Mouse (Mus musculus): ENCODE results near the gene Lypd5. TPM values are rescaled to one million over a fixed set of nuclear protein-coding genes. Genes with fewer than 3 reads are reported as not detected.

Gene Lypd5
- polyA plus RNA-seq, 1 experiment from 2014 or later, result not detected

DNA sequence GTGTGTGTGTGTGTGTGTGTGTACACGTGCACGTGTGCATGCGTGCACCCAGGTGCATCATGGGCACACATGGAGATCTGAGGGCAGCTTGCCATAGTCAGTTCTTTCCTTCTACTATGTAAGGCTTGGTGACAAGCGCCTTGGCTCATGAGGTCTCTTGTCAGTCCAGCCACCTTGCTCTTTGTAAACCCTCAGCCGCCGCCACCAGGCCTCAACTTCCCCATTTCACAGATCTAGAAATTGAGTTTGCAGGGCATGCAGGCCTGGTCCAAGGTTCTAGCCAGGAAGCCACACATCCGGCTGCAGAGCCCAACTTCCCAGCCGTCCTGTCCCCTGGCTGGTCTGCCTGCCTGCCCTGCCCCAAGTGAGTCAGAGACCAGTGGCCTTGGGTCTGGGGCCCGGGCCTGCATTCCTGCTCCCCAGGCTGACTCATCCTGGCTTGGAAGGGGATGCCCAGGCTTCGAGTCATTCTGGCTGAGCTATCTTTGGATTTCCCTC is 38.1 kb downstream of the Lypd5 start:
- H3K4me3 ChIP-seq (replicated peaks), result no peak overlapping the region
- H3K36me3 ChIP-seq, result peaks cover 53% of the 10 kb centered on the region
- H3K4me2 ChIP-seq, result no peak overlapping the region
- peak overlapping the region; percentile 100 for H3K27ac ChIP-seq
- peak overlapping the region; percentile 26; the same call in 1 of the 2 replicates for H3K9ac ChIP-seq
- no peaks in the 10 kb centered on the region for H3K9me3 ChIP-seq (replicated peaks)
- no peaks in the 10 kb centered on the region for H3K27me3 ChIP-seq
- ATAC-seq (ENCODE audit: low read depth) (no peak), DNase-seq (no peak)
- WGBS (ENCODE audit: insufficient replicate concordance), result 38% methylated on average over 10 of the region's 10 CpGs
- H3K4me1 ChIP-seq (replicated peaks), result peaks cover 92% of the 10 kb centered on the region

GRCm38 (mm10) chr7:24389516-24390187 is 40.7 kb downstream of the Lypd5 start:
- DNase-seq, result no peak
- Histone ChIP-seq H3K9ac (peak overlapping the region; percentile 14; the same call in 1 of the 2 replicates), H3K4me1 (replicated peaks) (peaks cover 87% of the 10 kb centered on the region), H3K4me2 (no peak overlapping the region), H3K27ac (peak overlapping the region; percentile 60), H3K4me3 (replicated peaks) (no peak overlapping the region), H3K27me3 (no peaks in the 10 kb centered on the region), H3K36me3 (peaks cover 27% of the 10 kb centered on the region), H3K9me3 (replicated peaks) (no peaks in the 10 kb centered on the region)
- 42% methylated on average over 13 of the region's 13 CpGs for WGBS (ENCODE audit: insufficient replicate concordance)
- ATAC-seq (ENCODE audit: low read depth), result no peak

DNA sequence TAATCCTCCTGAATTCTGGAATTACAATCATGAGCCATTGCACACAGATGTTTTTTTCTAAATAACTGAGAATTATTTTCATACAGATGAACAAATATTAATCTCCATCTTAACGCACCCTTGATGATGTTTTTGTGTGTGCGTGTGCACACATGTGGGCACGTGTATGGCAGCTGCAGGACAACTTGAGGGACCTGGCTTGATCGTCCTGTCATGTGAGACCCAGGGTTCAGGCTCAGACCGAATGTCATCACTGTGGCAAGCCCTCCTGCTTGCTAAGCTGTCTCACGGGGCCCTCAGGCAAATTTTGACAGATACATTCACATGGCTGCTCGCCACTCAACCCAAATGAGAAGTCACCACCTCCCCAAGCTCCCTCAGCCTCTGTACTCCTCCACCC is 41.5 kb downstream of the Lypd5 start:
- no peak overlapping the region for H3K4me2 ChIP-seq
- DNase-seq (no peak), ATAC-seq (ENCODE audit: low read depth) (no peak)
- no peaks in the 10 kb centered on the region for H3K27me3 ChIP-seq
- peak overlapping the region; percentile 14; the same call in 1 of the 2 replicates for H3K9ac ChIP-seq
- no peak overlapping the region for H3K27ac ChIP-seq
- H3K36me3 ChIP-seq, result peaks cover 19% of the 10 kb centered on the region
- H3K9me3 ChIP-seq (replicated peaks), result no peaks in the 10 kb centered on the region
- H3K4me3 ChIP-seq (replicated peaks), result no peak overlapping the region
- WGBS (ENCODE audit: insufficient replicate concordance), result 70% methylated on average over 7 of the region's 7 CpGs
- H3K4me1 ChIP-seq (replicated peaks), result peaks cover 87% of the 10 kb centered on the region

- Histone ChIP-seq H3K27me3 (no peaks in the 10 kb centered on the region), H3K36me3 (peaks cover 13% of the 10 kb centered on the region), H3K4me3 (replicated peaks) (no peak overlapping the region), H3K4me1 (replicated peaks) (peaks cover 87% of the 10 kb centered on the region), H3K27ac (no peak overlapping the region), H3K9ac (no peak overlapping the region), H3K9me3 (replicated peaks) (no peaks in the 10 kb centered on the region), H3K4me2 (no peak overlapping the region)
- WGBS (ENCODE audit: insufficient replicate concordance), result 44% methylated on average over 5 of the region's 5 CpGs
- ATAC-seq (ENCODE audit: low read depth) (no peak), DNase-seq (no peak)
Measured at GRCm38 (mm10) chr7:24391077-24391476, 42.1 kb downstream of the Lypd5 start.

DNA sequence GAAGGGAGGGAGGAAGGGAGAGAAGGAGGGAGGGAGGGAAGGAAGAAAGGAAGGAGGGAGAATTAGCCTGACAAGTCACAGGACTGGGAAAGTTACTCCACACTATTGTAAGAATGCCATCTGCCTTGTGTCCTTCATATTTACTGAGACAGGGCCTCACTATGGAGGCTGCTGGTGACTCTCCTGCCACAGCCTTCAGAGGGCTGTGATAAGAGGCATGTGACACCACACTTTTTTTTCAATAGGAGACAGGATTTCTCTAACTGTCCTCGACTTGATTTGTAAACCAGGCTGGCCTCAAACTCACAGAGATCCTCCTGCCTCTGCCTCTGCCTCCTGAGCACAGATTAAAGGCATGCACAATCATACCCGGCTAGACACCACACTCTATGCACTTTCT is 42.7 kb downstream of the Lypd5 start:
- Histone ChIP-seq H3K4me1 (replicated peaks) (peaks cover 88% of the 10 kb centered on the region), H3K36me3 (peaks cover 7% of the 10 kb centered on the region), H3K4me3 (replicated peaks) (no peak overlapping the region), H3K4me2 (no peak overlapping the region), H3K9ac (no peak overlapping the region), H3K27me3 (no peaks in the 10 kb centered on the region), H3K27ac (peak overlapping the region; percentile 56; the same call in 1 of the 2 replicates), H3K9me3 (replicated peaks) (no peaks in the 10 kb centered on the region)
- DNase-seq (no peak), ATAC-seq (ENCODE audit: low read depth) (no peak)
- 53% methylated on average over 2 of the region's 2 CpGs for WGBS (ENCODE audit: insufficient replicate concordance)

DNA sequence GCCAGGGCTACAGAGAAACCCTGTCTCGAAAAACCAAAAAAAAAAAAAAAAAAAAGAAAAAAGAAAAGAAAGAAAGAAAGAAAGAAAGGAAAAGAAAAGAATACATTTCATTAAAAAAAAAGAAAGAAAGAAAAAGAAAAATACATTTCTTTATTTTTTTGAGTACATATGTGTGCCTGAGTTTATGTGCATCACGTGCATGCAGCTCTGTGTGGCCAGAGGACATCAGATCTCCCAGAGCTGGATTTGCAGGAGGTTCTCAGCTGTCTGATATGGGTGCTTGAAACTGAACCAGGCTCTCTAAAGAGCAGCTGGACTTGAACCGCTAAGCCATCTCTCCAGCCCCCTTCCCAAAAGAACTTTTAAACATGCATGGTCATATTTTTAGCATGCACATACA is 45.1 kb downstream of the Lypd5 start:
- H3K4me3 ChIP-seq (replicated peaks), result peak overlapping the region; percentile 25; the same call in 1 of the 2 replicates
- H3K36me3 ChIP-seq, result peaks cover 4% of the 10 kb centered on the region; the same call in 1 of the 2 replicates
- WGBS (ENCODE audit: insufficient replicate concordance), result 28% methylated on average over 3 of the region's 3 CpGs
- DNase-seq, result no peak
- H3K9me3 ChIP-seq (replicated peaks), result no peaks in the 10 kb centered on the region
- ATAC-seq (ENCODE audit: low read depth), result peak; percentile 43; the same call in 1 of the 2 replicates
- no peaks in the 10 kb centered on the region for H3K27me3 ChIP-seq
- H3K4me2 ChIP-seq, result peak overlapping the region; percentile 59
- H3K27ac ChIP-seq, result peak overlapping the region; percentile 99
- peaks cover 89% of the 10 kb centered on the region for H3K4me1 ChIP-seq (replicated peaks)
- peak overlapping the region; percentile 65 for H3K9ac ChIP-seq

- Histone ChIP-seq H3K4me3 (replicated peaks) (peak overlapping the region; percentile 25), H3K36me3 (peaks cover 4% of the 10 kb centered on the region; the same call in 1 of the 2 replicates), H3K27me3 (no peaks in the 10 kb centered on the region), H3K9me3 (replicated peaks) (no peaks in the 10 kb centered on the region), H3K9ac (peak overlapping the region; percentile 65), H3K4me2 (peak overlapping the region; percentile 59), H3K27ac (peak overlapping the region; percentile 99), H3K4me1 (replicated peaks) (peaks cover 85% of the 10 kb centered on the region)
- peak; percentile 54 for ATAC-seq (ENCODE audit: low read depth)
- WGBS (ENCODE audit: insufficient replicate concordance), result 16% methylated on average over 15 of the region's 15 CpGs
- no peak for DNase-seq
Measured at GRCm38 (mm10) chr7:24394475-24395161, 45.6 kb downstream of the Lypd5 start.

DNA sequence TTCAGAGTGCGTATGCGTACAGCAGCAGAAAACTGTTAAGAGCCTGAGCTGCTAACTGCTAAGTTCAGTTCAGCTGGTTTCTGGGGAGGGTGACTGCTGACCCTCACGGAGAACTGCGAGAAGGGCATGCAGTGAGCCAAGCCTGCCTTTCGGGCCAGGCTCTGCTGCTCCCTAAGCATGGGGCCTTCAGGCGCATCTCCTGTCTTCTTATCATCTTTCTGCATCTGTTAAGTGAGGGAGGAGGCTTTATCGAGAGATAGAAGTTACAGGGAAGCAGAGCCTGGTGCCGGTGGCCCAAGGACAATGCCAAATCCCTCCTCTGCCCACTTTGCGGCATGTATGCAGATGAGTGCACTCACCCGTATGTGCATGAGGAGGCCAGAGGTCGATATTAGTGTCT is 47.8 kb downstream of the Lypd5 start:
- Histone ChIP-seq H3K36me3 (peaks cover 15% of the 10 kb centered on the region), H3K4me2 (peak overlapping the region; percentile 80), H3K4me1 (replicated peaks) (peaks cover 86% of the 10 kb centered on the region), H3K27me3 (no peaks in the 10 kb centered on the region), H3K4me3 (replicated peaks) (peak overlapping the region; percentile 22), H3K9ac (peak overlapping the region; percentile 65), H3K9me3 (replicated peaks) (no peaks in the 10 kb centered on the region), H3K27ac (peak overlapping the region; percentile 99)
- ATAC-seq (ENCODE audit: low read depth), result peak; percentile 22
- no peak for DNase-seq
- WGBS (ENCODE audit: insufficient replicate concordance), result 26% methylated on average over 11 of the region's 11 CpGs

DNA sequence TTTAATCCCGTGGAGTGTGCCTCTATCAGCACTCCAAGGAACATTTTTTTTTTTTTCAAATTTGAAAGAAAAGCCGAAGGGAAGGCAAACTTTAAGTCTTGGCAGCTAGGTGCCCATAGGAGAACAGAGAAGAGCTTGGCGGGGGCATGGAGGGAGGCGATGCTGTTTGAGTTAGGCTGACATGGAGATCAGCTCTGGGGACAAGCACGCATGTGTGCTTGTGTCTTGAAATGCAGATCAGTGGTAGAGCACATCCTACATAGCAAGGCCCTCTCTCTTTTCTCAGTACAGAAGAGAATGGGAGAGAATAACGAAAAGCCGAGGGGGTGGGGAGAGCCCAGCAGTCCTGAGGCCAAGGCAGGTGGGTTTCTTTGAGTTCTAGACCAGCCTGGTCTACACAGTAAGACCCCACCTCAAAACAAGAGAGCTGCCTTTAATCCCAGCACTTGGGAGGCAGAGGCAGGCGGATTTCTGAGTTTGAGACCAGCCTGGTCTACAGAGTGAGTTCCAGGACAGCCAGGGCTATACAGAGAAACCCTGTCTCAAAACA is 49.4 kb downstream of the Lypd5 start:
- 72% methylated on average over 8 of the region's 8 CpGs for WGBS (ENCODE audit: insufficient replicate concordance)
- Histone ChIP-seq H3K27me3 (no peaks in the 10 kb centered on the region), H3K9me3 (replicated peaks) (peaks cover 5% of the 10 kb centered on the region), H3K27ac (peak overlapping the region; percentile 99), H3K9ac (peak overlapping the region; percentile 88), H3K4me1 (replicated peaks) (peaks cover 79% of the 10 kb centered on the region), H3K4me3 (replicated peaks) (peak overlapping the region; percentile 72), H3K36me3 (peaks cover 31% of the 10 kb centered on the region), H3K4me2 (peak overlapping the region; percentile 80)
- no peak for ATAC-seq (ENCODE audit: low read depth)
- no peak for DNase-seq

DNA sequence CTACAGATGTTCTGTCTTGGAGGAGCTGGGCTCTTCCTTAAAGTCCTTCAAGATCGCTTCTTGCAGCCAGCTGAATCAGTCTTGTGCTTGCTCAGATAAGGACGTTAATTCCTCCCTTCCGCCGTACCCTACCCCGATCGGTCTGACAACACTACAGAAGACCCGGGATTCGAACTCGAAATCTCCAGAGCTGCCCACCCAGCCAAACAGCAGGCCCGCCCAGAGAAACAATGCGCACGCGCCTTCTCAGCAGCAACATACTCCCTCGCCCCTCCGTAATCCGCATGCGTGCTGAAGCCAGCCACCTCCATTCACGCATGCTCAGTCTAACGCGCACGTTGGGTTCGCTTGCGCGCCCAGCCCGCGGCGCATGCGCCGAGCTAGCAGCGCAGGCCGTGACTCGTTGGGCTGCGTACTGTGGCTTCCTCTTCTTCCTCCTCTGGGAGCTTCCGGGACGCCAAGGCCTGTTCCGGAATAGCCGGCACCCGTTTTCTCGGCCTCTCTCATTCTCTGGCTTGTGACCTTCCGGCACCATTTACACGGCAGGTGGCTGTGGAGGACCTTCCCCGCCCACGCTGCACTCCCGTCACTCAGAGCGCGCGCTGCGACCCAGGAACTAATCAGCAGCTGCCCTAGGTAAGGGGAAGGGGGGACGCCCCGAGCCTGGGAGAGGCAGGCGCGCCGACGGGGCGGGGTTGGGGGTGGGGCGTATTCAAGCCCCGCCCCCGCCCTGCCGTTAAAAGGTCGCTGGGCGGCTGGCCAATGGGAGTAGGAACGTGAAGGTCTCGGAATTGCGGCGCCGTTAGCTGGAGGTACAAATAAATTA is 50.5 kb downstream of the Lypd5 start, which contains the start of gene Smg9:
Smg9 (plus strand) TSS at position 364 of the 826 bp plus-strand sequence.
- Histone ChIP-seq H3K4me1 (replicated peaks) (peaks cover 79% of the 10 kb centered on the region), H3K4me3 (replicated peaks) (peak within 1 kb of the TSS; percentile 72), H3K27ac (peak within 1 kb of the TSS; percentile 99), H3K36me3 (peaks cover 41% of the 10 kb centered on the region), H3K4me2 (peak within 1 kb of the TSS; percentile 80), H3K9me3 (replicated peaks) (peaks cover 5% of the 10 kb centered on the region), H3K27me3 (no peaks in the 10 kb centered on the region), H3K9ac (peak within 1 kb of the TSS; percentile 88)
- DNase-seq (peak; percentile 95), ATAC-seq (ENCODE audit: low read depth) (peak; percentile 88)
- WGBS (ENCODE audit: insufficient replicate concordance), result under 1% methylated on average over 66 of the region's 66 CpGs
